Mouse (Mus musculus): ENCODE results near the gene Dgki. TPM values are rescaled to one million over a fixed set of nuclear protein-coding genes. Genes with fewer than 3 reads are reported as not detected.

The Dgki gene
- polyA plus RNA-seq, 1 experiment from 2014 or later, result 0.14 TPM

- no peak for DNase-seq (ENCODE audit: low spot score)
Observed at GRCm38 (mm10) chr6:36858258-36859041, 441.5 kb downstream of the Dgki start.

- no peak for DNase-seq (ENCODE audit: low spot score)
Observed at GRCm38 (mm10) chr6:36857627-36858257, 442.2 kb downstream of the Dgki start.

GRCm38 (mm10) chr6:36850422-36851129 is 449.4 kb downstream of the Dgki start:
- no peak for DNase-seq (ENCODE audit: low spot score)

- DNase-seq (ENCODE audit: low spot score), result no peak
Observed at GRCm38 (mm10) chr6:36845288-36845687, 454.7 kb downstream of the Dgki start.

GRCm38 (mm10) chr6:36844258-36844657 is 455.7 kb downstream of the Dgki start:
- DNase-seq (ENCODE audit: low spot score), result no peak

- no peak for DNase-seq (ENCODE audit: low spot score)
Observed at GRCm38 (mm10) chr6:36843031-36843488, 456.9 kb downstream of the Dgki start.

- no peak for DNase-seq (ENCODE audit: low spot score)
Observed at GRCm38 (mm10) chr6:36842101-36842922, 457.7 kb downstream of the Dgki start.

- no peak for DNase-seq (ENCODE audit: low spot score)
Observed at GRCm38 (mm10) chr6:36841701-36842100, 458.3 kb downstream of the Dgki start.

GRCm38 (mm10) chr6:36841174-36841573 is 458.8 kb downstream of the Dgki start:
- no peak for DNase-seq (ENCODE audit: low spot score)

GRCm38 (mm10) chr6:36838747-36839146 is 461.2 kb downstream of the Dgki start:
- no peak for DNase-seq (ENCODE audit: low spot score)

- no peak for DNase-seq (ENCODE audit: low spot score)
Observed at GRCm38 (mm10) chr6:36835351-36835750, 464.6 kb downstream of the Dgki start.

- DNase-seq (ENCODE audit: low spot score), result no peak
Observed at GRCm38 (mm10) chr6:36834695-36835265, 465.2 kb downstream of the Dgki start.

- DNase-seq (ENCODE audit: low spot score), result no peak
Observed at GRCm38 (mm10) chr6:36832681-36833080, 467.3 kb downstream of the Dgki start.

GRCm38 (mm10) chr6:36832207-36832606 is 467.8 kb downstream of the Dgki start:
- DNase-seq (ENCODE audit: low spot score), result no peak

GRCm38 (mm10) chr6:36830371-36830925 is 469.5 kb downstream of the Dgki start:
- no peak for DNase-seq (ENCODE audit: low spot score)

- DNase-seq (ENCODE audit: low spot score), result no peak
Observed at GRCm38 (mm10) chr6:36819784-36820050, 480.3 kb downstream of the Dgki start.

- DNase-seq (ENCODE audit: low spot score), result no peak
Observed at GRCm38 (mm10) chr6:36819019-36819783, 480.8 kb downstream of the Dgki start.

- no peak for DNase-seq (ENCODE audit: low spot score)
Observed at GRCm38 (mm10) chr6:36818281-36819018, 481.5 kb downstream of the Dgki start.

GRCm38 (mm10) chr6:36816666-36817065 is 483.3 kb downstream of the Dgki start:
- no peak for DNase-seq (ENCODE audit: low spot score)
